Mouse (Mus musculus) erythroblast, embryonic 14.5 days (primary cell): ENCODE measurements around the gene Prep.

Experiments
- GATA1 ChIP-seq: IDR thresholded peaks from 2 replicates; pipeline ENCODE4 v1.6.1; 2012; ENCODE audit warnings: low read length, inconsistent platforms, mixed read lengths
- TAL1 ChIP-seq: IDR thresholded peaks from 3 replicates; pipeline ENCODE4 v1.6.1; 2012; ENCODE audit warnings: low read length, inconsistent platforms, mixed read lengths

DNA sequence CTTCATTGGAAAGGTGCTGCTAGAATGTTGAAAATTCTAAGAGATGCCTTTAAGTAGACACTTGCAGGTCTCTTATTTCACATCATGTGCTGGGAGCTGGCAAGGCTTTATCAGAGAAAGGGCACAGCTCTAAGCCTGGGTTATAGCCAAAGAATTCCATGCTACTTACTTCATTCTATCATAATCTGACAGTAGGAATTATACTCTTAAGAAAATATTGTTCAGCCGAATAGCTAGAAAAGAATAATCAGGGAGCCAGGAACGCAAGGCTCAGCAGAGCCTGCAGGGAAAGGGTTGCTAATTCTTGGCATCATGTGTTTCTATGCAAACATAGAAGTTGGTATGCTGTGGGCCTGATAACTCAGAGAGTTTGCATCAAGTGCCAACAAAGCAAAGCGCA, 114.3 kb downstream of the Prep start:
- TF ChIP-seq GATA1 (no peak), TAL1 (no peak)
